Mouse (Mus musculus) heart, embryonic 14.5 days (tissue): Measurements from ENCODE around the gene Ascl5. TPM values are rescaled to one million over a fixed set of nuclear protein-coding genes. Genes with fewer than 3 reads are reported as not detected.

Experiments used
- ATAC-seq: fragments of 200-750 bp; cut with Nextera tagmentation; 2 replicates; pipeline ENCODE4 v1.8.0; 2017; ENCODE audit warnings: low read depth, moderate TSS enrichment; ENCODE audit not compliant: insufficient number of reproducible peaks, insufficient read depth, low FRiP score
- H3K27ac ChIP-seq, 2 experiments: fragments of 200-500 bp in 1 of 2; fragments of 300-500 bp in 1 of 2; sonication (generic) in 1 of 2; replicated peaks in 1 of 2; 2 replicates each; pipeline ENCODE4 v1.5.1; 2012 to 2014; ENCODE audit warnings: low read depth in 2 of 2, low read length in 2 of 2, control low read depth in 1 of 2, mild to moderate bottlenecking in 1 of 2, mixed read lengths in 1 of 2; ENCODE audit not compliant: control insufficient read depth in 1 of 2, insufficient read depth in 1 of 2
- H3K27me3 ChIP-seq: fragments of 300-500 bp; sonication (generic); 2 replicates; pipeline ENCODE4 v1.6.1; 2014; ENCODE audit warnings: mild to moderate bottlenecking, low read length, control low read depth; ENCODE audit not compliant: control insufficient read depth, insufficient read depth
- H3K36me3 ChIP-seq: fragments of 300-500 bp; sonication (generic); 2 replicates; pipeline ENCODE4 v1.6.1; 2014; ENCODE audit warnings: mild to moderate bottlenecking, control low read depth, low read length, mixed read lengths; ENCODE audit not compliant: control insufficient read depth, insufficient read depth
- H3K4me1 ChIP-seq, 2 experiments: fragments of 200-500 bp in 1 of 2; fragments of 300-500 bp in 1 of 2; sonication (generic) in 1 of 2; 2 replicates each; pipeline ENCODE4 v1.6.1; 2012 to 2014; ENCODE audit warnings: low read length in 2 of 2, control low read depth in 1 of 2, mixed read lengths in 1 of 2; ENCODE audit not compliant: control insufficient read depth in 2 of 2, insufficient read depth in 2 of 2
- H3K4me2 ChIP-seq: fragments of 300-500 bp; sonication (generic); 2 replicates; pipeline ENCODE4 v1.6.1; 2014; ENCODE audit warnings: mild to moderate bottlenecking, low read length
- H3K4me3 ChIP-seq, 2 experiments: fragments of 200-500 bp in 1 of 2; fragments of 300-500 bp in 1 of 2; sonication (generic) in 1 of 2; 2 replicates each; pipeline ENCODE4 v1.5.1; 2012 to 2014; ENCODE audit warnings: low read length in 2 of 2, mild to moderate bottlenecking in 2 of 2, control low read depth in 1 of 2, low read depth in 1 of 2, moderate library complexity in 1 of 2; ENCODE audit not compliant: control insufficient read depth in 1 of 2, insufficient read depth in 1 of 2
- H3K9ac ChIP-seq: fragments of 300-500 bp; sonication (generic); 2 replicates; pipeline ENCODE4 v1.6.1; 2014; ENCODE audit warnings: mild to moderate bottlenecking, low read length
- H3K9me3 ChIP-seq: fragments of 300-500 bp; sonication (generic); 2 replicates; pipeline ENCODE4 v1.6.1; 2016; ENCODE audit warnings: low read length, control low read depth; ENCODE audit not compliant: control insufficient read depth
- WGBS: fragments of 180-500 bp; shearing (Covaris S2); extraction: QIAGEN DNeasy Blood & Tissue Kit; methylation state at CpG from one replicate; pipeline ENCODE4 v1.1.7; 2014; 5-methylcytosine and 5-hydroxymethylcytosine counted together
- polyA plus RNA-seq: library from polyadenylated mRNA; unstranded; fragments of >200 nt; fragmentation: Nextera tagmentation; extraction: Ambion mirVana; gene quantifications from 2 replicates; pipeline ENCODE4 v1.2.1, GENCODE M21; 2014

The Ascl5 gene
- polyA plus RNA-seq, 1 experiment from 2014 or later: not detected

- 2% methylated on average over 6 of the region's 6 CpGs for WGBS
- peak; percentile 49; the same call in 1 of the 2 replicates for ATAC-seq
- H3K9ac ChIP-seq: no peak overlapping the region
These were observed 861 bp downstream of the Ascl5 start for GRCm38 (mm10) chr1:136051465-136051864.

GRCm38 (mm10) chr1:136052547-136052946 lies 1.9 kb downstream of the Ascl5 start, which contains the start of gene Cacna1s:
Gene Cacna1s (plus strand): TSS chr1:136052750.
- WGBS: 24% methylated on average over 11 of the region's 11 CpGs
- H3K4me2 ChIP-seq: no peak within 1 kb of the TSS
- H3K27me3 ChIP-seq: peaks cover 47% of the 10 kb centered on the region
- H3K36me3 ChIP-seq: no peaks in the 10 kb centered on the region
- H3K4me3 ChIP-seq: no peak within 1 kb of the TSS
- H3K4me1 ChIP-seq: peaks cover 15% of the 10 kb centered on the region in 2 experiments
- H3K9ac ChIP-seq: no peak within 1 kb of the TSS
- no peak within 1 kb of the TSS for H3K27ac ChIP-seq
- ATAC-seq: no peak
- H3K9me3 ChIP-seq: no peaks in the 10 kb centered on the region

More at GRCm38 (mm10) chr1:136051465-136051864, 861 bp downstream of the Ascl5 start:
- H3K4me3 ChIP-seq: peak overlapping the region in 1 of 2 experiments; percentile 33; a peak in 1 of 4 replicates
- peak overlapping the region; percentile 60 for H3K4me2 ChIP-seq
- peaks cover 15% of the 10 kb centered on the region in 2 experiments for H3K4me1 ChIP-seq
- H3K27ac ChIP-seq: no peak overlapping the region
- no peaks in the 10 kb centered on the region for H3K9me3 ChIP-seq
- no peaks in the 10 kb centered on the region for H3K36me3 ChIP-seq
- peaks cover 47% of the 10 kb centered on the region for H3K27me3 ChIP-seq

- H3K27ac ChIP-seq: no peak overlapping the region
- no peak overlapping the region for H3K9ac ChIP-seq
- no peaks in the 10 kb centered on the region for H3K9me3 ChIP-seq
- no peak for ATAC-seq
- H3K4me1 ChIP-seq: peaks cover 11 to 13% of the 10 kb centered on the region in 2 experiments
- H3K36me3 ChIP-seq: no peaks in the 10 kb centered on the region
- 92% methylated on average over 3 of the region's 3 CpGs for WGBS
- H3K4me2 ChIP-seq: no peak overlapping the region
- H3K4me3 ChIP-seq: no peak overlapping the region
- peaks cover 18% of the 10 kb centered on the region for H3K27me3 ChIP-seq
These were observed 5.2 kb downstream of the Ascl5 start for GRCm38 (mm10) chr1:136055771-136056170.

- ATAC-seq: no peak
- H3K9ac ChIP-seq: no peak overlapping the region
- H3K4me3 ChIP-seq: no peak overlapping the region
- no peaks in the 10 kb centered on the region for H3K9me3 ChIP-seq
- 57% methylated on average over 3 of the region's 3 CpGs for WGBS
- no peak overlapping the region for H3K4me2 ChIP-seq
- H3K27ac ChIP-seq: no peak overlapping the region
- H3K36me3 ChIP-seq: no peaks in the 10 kb centered on the region
- H3K27me3 ChIP-seq: no peaks in the 10 kb centered on the region
- peaks cover under 1 to 9% of the 10 kb centered on the region in 2 experiments; a peak in 3 of 4 replicates for H3K4me1 ChIP-seq
These were observed 8.0 kb downstream of the Ascl5 start for GRCm38 (mm10) chr1:136058594-136058993.

GRCm38 (mm10) chr1:136061041-136061789 lies 10.6 kb downstream of the Ascl5 start:
- ATAC-seq: no peak
- H3K4me2 ChIP-seq: no peak overlapping the region
- H3K27me3 ChIP-seq: no peaks in the 10 kb centered on the region
- H3K36me3 ChIP-seq: no peaks in the 10 kb centered on the region
- WGBS: 62% methylated on average over 9 of the region's 9 CpGs
- no peak overlapping the region for H3K4me3 ChIP-seq
- no peak overlapping the region for H3K9ac ChIP-seq
- peaks cover 9 to 16% of the 10 kb centered on the region in 2 experiments; a peak in 3 of 4 replicates for H3K4me1 ChIP-seq
- H3K9me3 ChIP-seq: no peaks in the 10 kb centered on the region
- no peak overlapping the region for H3K27ac ChIP-seq

GRCm38 (mm10) chr1:136061790-136062141 lies 11.2 kb downstream of the Ascl5 start:
- Histone ChIP-seq H3K4me3 (no peak overlapping the region), H3K36me3 (no peaks in the 10 kb centered on the region), H3K27me3 (no peaks in the 10 kb centered on the region), H3K9me3 (no peaks in the 10 kb centered on the region), H3K4me1 (peaks cover 9 to 16% of the 10 kb centered on the region in 2 experiments; a peak in 3 of 4 replicates), H3K27ac (no peak overlapping the region), H3K9ac (no peak overlapping the region), H3K4me2 (no peak overlapping the region)
- 88% methylated on average over 7 of the region's 7 CpGs for WGBS
- ATAC-seq: no peak

- WGBS: 32% methylated on average over 5 of the region's 5 CpGs
- no peaks in the 10 kb centered on the region for H3K9me3 ChIP-seq
- ATAC-seq: no peak
These were observed 13.4 kb downstream of the Ascl5 start for GRCm38 (mm10) chr1:136063991-136064390.

More at GRCm38 (mm10) chr1:136063991-136064390, 13.4 kb downstream of the Ascl5 start:
- Histone ChIP-seq H3K9ac (no peak overlapping the region), H3K27me3 (no peaks in the 10 kb centered on the region), H3K4me1 (peaks cover 9 to 16% of the 10 kb centered on the region in 2 experiments; a peak in 3 of 4 replicates), H3K27ac (no peak overlapping the region), H3K36me3 (no peaks in the 10 kb centered on the region), H3K4me3 (no peak overlapping the region), H3K4me2 (no peak overlapping the region)
